Mouse (Mus musculus): ENCODE measurements around the gene Vmn2r14. TPM values are rescaled to one million over a fixed set of nuclear protein-coding genes. Genes with fewer than 3 reads are reported as not detected.
"Not testable (repeated sequence)": the region's sequence is repeated elsewhere in the genome, so short reads cannot be mapped to it uniquely, and the experiment has no call there.

Gene Vmn2r14
- polyA plus RNA-seq (2015; fragmentation: Nextera tagmentation; extraction: Ambion mirVana): not detected in 2 replicates

DNA sequence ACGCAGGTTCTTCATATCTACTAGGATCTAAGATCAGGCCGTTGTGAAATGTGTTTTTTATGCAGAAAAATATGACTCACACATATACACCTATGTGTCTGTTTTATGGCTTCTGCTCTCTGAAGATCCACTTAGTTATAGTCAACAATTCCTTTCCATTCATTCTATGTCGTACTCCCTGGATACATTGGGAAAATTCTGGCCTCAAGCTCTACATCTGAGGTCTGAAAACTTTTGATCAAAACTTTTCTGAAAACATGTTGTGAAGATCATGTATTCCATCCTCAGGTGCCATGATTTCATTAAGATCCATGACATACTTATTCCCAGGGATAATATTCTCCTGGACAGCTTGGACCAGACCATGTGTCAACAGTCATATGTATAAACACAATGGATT lies at the start of gene Vmn2r14:
Gene Vmn2r14, minus strand, starts transcription at position 101 of the 400 bp plus-strand sequence.
- H3K4me2 ChIP-seq: no peak within 1 kb of the TSS
- H3K4me1 ChIP-seq: no peaks in the 10 kb centered on the region
- H3K4me3 ChIP-seq: no peak within 1 kb of the TSS
- 64% methylated on average over 3 of the region's 3 CpGs for WGBS
- H3K36me3 ChIP-seq (replicated peaks): no peaks in the 10 kb centered on the region
- no peak within 1 kb of the TSS for H3K27ac ChIP-seq
- ATAC-seq (replicated peaks): no peak
- H3K9ac ChIP-seq: no peak within 1 kb of the TSS
- peaks cover 10% of the 10 kb centered on the region; the same call in 1 of the 2 replicates for H3K9me3 ChIP-seq
- no peaks in the 10 kb centered on the region for H3K27me3 ChIP-seq (replicated peaks)

DNA sequence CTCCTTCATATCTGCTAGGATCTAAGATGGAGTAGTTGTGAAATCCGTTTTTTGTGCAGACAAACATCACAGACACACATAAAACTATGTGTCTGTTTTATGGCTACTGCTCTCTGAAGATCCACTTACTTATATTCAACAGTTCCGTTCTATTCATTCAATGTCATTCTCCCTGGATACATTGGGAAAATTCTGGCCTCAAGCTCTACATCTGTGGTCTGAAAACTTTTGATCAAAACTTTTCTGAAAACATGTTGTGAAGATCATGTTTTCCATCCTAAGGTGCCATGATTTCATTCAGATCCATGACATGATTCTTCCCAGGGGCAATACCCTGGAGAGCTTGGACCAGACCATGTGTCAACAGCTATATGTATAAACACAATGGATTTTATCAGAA lies 32.4 kb downstream of the Vmn2r14 start, which contains the start of gene Vmn2r13:
Gene Vmn2r13, minus strand, starts transcription at position 101 of the 400 bp plus-strand sequence.
- not testable (repeated sequence) for H3K27me3 ChIP-seq (replicated peaks); H3K4me2 ChIP-seq; ATAC-seq (replicated peaks); H3K9me3 ChIP-seq; H3K4me3 ChIP-seq; H3K27ac ChIP-seq; H3K9ac ChIP-seq; H3K4me1 ChIP-seq; H3K36me3 ChIP-seq (replicated peaks)
- 54% methylated on average over 2 of the region's 2 CpGs for WGBS

DNA sequence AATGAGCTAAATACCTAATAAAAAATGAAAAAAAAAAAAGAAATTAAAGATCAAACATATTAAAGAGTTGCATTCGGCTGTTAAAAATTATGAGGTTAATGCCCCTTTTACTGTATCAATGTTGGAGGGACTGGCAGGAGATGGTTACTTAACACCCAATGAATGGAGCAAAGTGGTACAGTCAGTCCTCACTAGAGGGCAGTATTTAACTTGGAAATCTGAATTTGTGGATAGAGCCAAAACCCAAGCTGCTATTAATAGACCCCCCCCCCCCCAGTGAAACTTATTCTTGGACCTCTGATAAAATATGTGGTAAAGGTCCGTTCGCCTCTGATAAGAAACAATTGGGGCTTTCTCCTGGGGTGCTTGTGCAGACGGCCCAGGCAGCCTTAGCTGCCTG lies 57.7 kb downstream of the Vmn2r14 start:
- not testable (repeated sequence) for H3K4me1 ChIP-seq; H3K27me3 ChIP-seq (replicated peaks); H3K27ac ChIP-seq; H3K9ac ChIP-seq; H3K4me3 ChIP-seq; H3K36me3 ChIP-seq (replicated peaks); H3K4me2 ChIP-seq; ATAC-seq (replicated peaks)
- H3K9me3 ChIP-seq: peaks cover 14% of the 10 kb centered on the region
- WGBS: 89% methylated on average over 4 of the region's 4 CpGs

Other genes starting within 250 kb of the Vmn2r14 start
- not detected in 2 replicates for gene Vmn2r10, start 218.2 kb downstream of the Vmn2r14 start, polyA plus RNA-seq (2015; fragmentation: Nextera tagmentation; extraction: Ambion mirVana)
- not detected in 2 replicates for gene Vmn2r11, start 165.1 kb downstream of the Vmn2r14 start, polyA plus RNA-seq (2015; fragmentation: Nextera tagmentation; extraction: Ambion mirVana)
- gene Vmn2r12, start 126.8 kb downstream of the Vmn2r14 start, polyA plus RNA-seq (2015; fragmentation: Nextera tagmentation; extraction: Ambion mirVana): not detected in 2 replicates
- gene Vmn2r13, start 32.5 kb downstream of the Vmn2r14 start, polyA plus RNA-seq (2015; fragmentation: Nextera tagmentation; extraction: Ambion mirVana): not detected in 2 replicates
- not detected in 2 replicates for gene Vmn2r15, start 72.9 kb upstream of the Vmn2r14 start, polyA plus RNA-seq (2015; fragmentation: Nextera tagmentation; extraction: Ambion mirVana)
- gene Vmn2r16, start 105.5 kb upstream of the Vmn2r14 start, polyA plus RNA-seq (2015; fragmentation: Nextera tagmentation; extraction: Ambion mirVana): not detected in 2 replicates
- gene Vmn2r17, start 195.0 kb upstream of the Vmn2r14 start, polyA plus RNA-seq (2015; fragmentation: Nextera tagmentation; extraction: Ambion mirVana): not detected in 2 replicates

Measured in midbrain, embryonic 15.5 days (tissue).